Mouse (Mus musculus) 416B (cell line): Measurements from ENCODE around the gene Gm28048.
A peak's percentile ranks its signal among the peaks of the same experiment; 100 is the strongest.

Source experiments
- DNase-seq: peaks from one replicate; pipeline ENCODE4 v3.0.0; 2011; ENCODE audit warnings: low read depth

The Gm28048 gene

GRCm38 (mm10) chr11:22938983-22939382 lies 42.9 kb downstream of the Gm28048 start:
- DNase-seq, result no peak

GRCm38 (mm10) chr11:22937716-22938316 lies 44.1 kb downstream of the Gm28048 start:
- DNase-seq, result no peak

- no peak for DNase-seq
These were observed 45.3 kb downstream of the Gm28048 start for GRCm38 (mm10) chr11:22936446-22937125.

- no peak for DNase-seq
These were observed 49.7 kb downstream of the Gm28048 start for GRCm38 (mm10) chr11:22932167-22932566.

GRCm38 (mm10) chr11:22931320-22931905 lies 50.5 kb downstream of the Gm28048 start:
- DNase-seq, result no peak

GRCm38 (mm10) chr11:22930129-22930528 lies 51.8 kb downstream of the Gm28048 start:
- peak; percentile 35 for DNase-seq

GRCm38 (mm10) chr11:22928586-22929169 lies 53.2 kb downstream of the Gm28048 start:
- DNase-seq, result peak; percentile 83

GRCm38 (mm10) chr11:22923606-22924005 lies 58.3 kb downstream of the Gm28048 start:
- DNase-seq, result no peak

GRCm38 (mm10) chr11:22922546-22922945 lies 59.3 kb downstream of the Gm28048 start:
- DNase-seq, result no peak

GRCm38 (mm10) chr11:22919336-22919735 lies 62.6 kb downstream of the Gm28048 start:
- no peak for DNase-seq

GRCm38 (mm10) chr11:22917786-22918185 lies 64.1 kb downstream of the Gm28048 start:
- DNase-seq, result no peak

GRCm38 (mm10) chr11:22913744-22914143 lies 68.1 kb downstream of the Gm28048 start:
- DNase-seq, result no peak

GRCm38 (mm10) chr11:22911831-22912230 lies 70.1 kb downstream of the Gm28048 start:
- DNase-seq, result no peak

GRCm38 (mm10) chr11:22906453-22906865 lies 75.4 kb downstream of the Gm28048 start:
- DNase-seq, result no peak

- no peak for DNase-seq
These were observed 79.0 kb downstream of the Gm28048 start for GRCm38 (mm10) chr11:22902923-22903322.

- DNase-seq, result peak; percentile 59
These were observed 81.8 kb downstream of the Gm28048 start for GRCm38 (mm10) chr11:22900041-22900440.

GRCm38 (mm10) chr11:22897642-22898041 lies 84.2 kb downstream of the Gm28048 start:
- no peak for DNase-seq

- peak; percentile 60 for DNase-seq
These were observed 84.8 kb downstream of the Gm28048 start for GRCm38 (mm10) chr11:22897127-22897526.

GRCm38 (mm10) chr11:22893075-22893474 lies 88.8 kb downstream of the Gm28048 start:
- no peak for DNase-seq

GRCm38 (mm10) chr11:22892466-22892865 lies 89.4 kb downstream of the Gm28048 start:
- no peak for DNase-seq

- DNase-seq, result peak; percentile 79
These were observed 90.0 kb downstream of the Gm28048 start for GRCm38 (mm10) chr11:22891876-22892275.

GRCm38 (mm10) chr11:22891242-22891641 lies 90.6 kb downstream of the Gm28048 start:
- peak; percentile 62 for DNase-seq

GRCm38 (mm10) chr11:22889224-22889623 lies 92.7 kb downstream of the Gm28048 start:
- DNase-seq, result peak; percentile 51
